Mouse (Mus musculus) midbrain, embryonic 10.5 days (tissue): ENCODE measurements at regions not wholly inside any gene's neighbourhood (a gene's known extent, or its start where the extent isn't known, plus 50 kb on each side); places are given as distances from the start of the nearest gene placed in this dataset.

ENCODE experiments used
- DNase-seq: peaks from one replicate; pipeline ENCODE4 v3.0.0-alpha.2; 2017; ENCODE audit warnings: low spot score
- H3K27ac ChIP-seq: fragments of 300-500 bp; sonication (generic); replicated peaks from 2 replicates; pipeline ENCODE4 v1.5.1; 2016; ENCODE audit warnings: mild to moderate bottlenecking
- H3K27me3 ChIP-seq: fragments of 300-500 bp; sonication (generic); 2 replicates; pipeline ENCODE4 v1.6.1; 2016; ENCODE audit warnings: low read depth, mild to moderate bottlenecking; ENCODE audit not compliant: poor library complexity, severe bottlenecking
- H3K36me3 ChIP-seq: fragments of 300-500 bp; sonication (generic); 2 replicates; pipeline ENCODE4 v1.6.1; 2016; ENCODE audit warnings: mild to moderate bottlenecking, moderate library complexity
- H3K4me1 ChIP-seq: fragments of 300-500 bp; sonication (generic); 2 replicates; pipeline ENCODE4 v1.6.1; 2016
- H3K4me3 ChIP-seq: fragments of 300-500 bp; sonication (generic); 2 replicates; pipeline ENCODE4 v1.5.1; 2016; ENCODE audit warnings: mild to moderate bottlenecking, moderate library complexity
- H3K9me3 ChIP-seq: fragments of 300-500 bp; sonication (generic); replicated peaks from 2 replicates; pipeline ENCODE4 v1.6.1; 2016; ENCODE audit warnings: mild to moderate bottlenecking
- WGBS: fragments of 180-500 bp; shearing (Covaris S2); methylation state at CpG from one replicate; pipeline ENCODE4 v1.1.7; 2016; 5-methylcytosine and 5-hydroxymethylcytosine counted together

- peaks cover 20% of the 10 kb centered on the region for H3K4me1 ChIP-seq
- WGBS: 68% methylated on average over 2 of the region's 2 CpGs
- no peak for DNase-seq
Observed at GRCm38 (mm10) chr17:87501098-87501497, 54.4 kb upstream of the Calm2 start.

GRCm38 (mm10) chr17:87501687-87502387 lies 55.1 kb upstream of the Calm2 start:
- DNase-seq: no peak
- Histone ChIP-seq H3K4me3 (no peak overlapping the region), H3K36me3 (no peaks in the 10 kb centered on the region), H3K9me3 (no peaks in the 10 kb centered on the region), H3K27me3 (peaks cover 3% of the 10 kb centered on the region; the same call in 1 of the 2 replicates), H3K27ac (no peak overlapping the region), H3K4me1 (peaks cover 20% of the 10 kb centered on the region)
- 44% methylated on average over 10 of the region's 10 CpGs for WGBS

More at GRCm38 (mm10) chr17:87501098-87501497, 54.4 kb upstream of the Calm2 start:
- H3K27me3 ChIP-seq: peaks cover 3% of the 10 kb centered on the region; the same call in 1 of the 2 replicates
- H3K36me3 ChIP-seq: no peaks in the 10 kb centered on the region
- no peak overlapping the region for H3K27ac ChIP-seq
- H3K4me3 ChIP-seq: no peak overlapping the region
- no peaks in the 10 kb centered on the region for H3K9me3 ChIP-seq

- WGBS: 24% methylated on average over 13 of the region's 14 CpGs
- Histone ChIP-seq H3K27me3 (peaks cover 3% of the 10 kb centered on the region; the same call in 1 of the 2 replicates), H3K36me3 (no peaks in the 10 kb centered on the region), H3K9me3 (no peaks in the 10 kb centered on the region), H3K4me3 (peak overlapping the region; percentile 21; the same call in 1 of the 2 replicates), H3K4me1 (peaks cover 20% of the 10 kb centered on the region), H3K27ac (0 out of 2 replicates have a peak overlapping the region, but pooled peaks have one; percentile 42)
- no peak for DNase-seq
Observed at GRCm38 (mm10) chr17:87502388-87503369, 55.9 kb upstream of the Calm2 start.

GRCm38 (mm10) chr17:87503491-87503890 lies 56.8 kb upstream of the Calm2 start:
- no peak overlapping the region for H3K27ac ChIP-seq
- H3K4me3 ChIP-seq: no peak overlapping the region
- peaks cover 28% of the 10 kb centered on the region for H3K4me1 ChIP-seq
- H3K27me3 ChIP-seq: peaks cover 3% of the 10 kb centered on the region; the same call in 1 of the 2 replicates
- H3K9me3 ChIP-seq: no peaks in the 10 kb centered on the region
- H3K36me3 ChIP-seq: no peaks in the 10 kb centered on the region
- 79% methylated on average over 5 of the region's 5 CpGs for WGBS
- DNase-seq: no peak

- no peak for DNase-seq
- Histone ChIP-seq H3K9me3 (no peaks in the 10 kb centered on the region), H3K4me1 (peaks cover 31% of the 10 kb centered on the region), H3K27me3 (peaks cover 10% of the 10 kb centered on the region), H3K36me3 (no peaks in the 10 kb centered on the region), H3K27ac (no peak overlapping the region), H3K4me3 (no peak overlapping the region)
- 79% methylated on average over 5 of the region's 5 CpGs for WGBS
Observed at GRCm38 (mm10) chr17:87504960-87505681, 58.4 kb upstream of the Calm2 start.

- Histone ChIP-seq H3K9me3 (no peaks in the 10 kb centered on the region), H3K27me3 (peaks cover 7% of the 10 kb centered on the region), H3K4me3 (no peak overlapping the region), H3K36me3 (no peaks in the 10 kb centered on the region), H3K4me1 (peaks cover 28% of the 10 kb centered on the region), H3K27ac (no peak overlapping the region)
- DNase-seq: no peak
- 53% methylated on average over 8 of the region's 8 CpGs for WGBS
Observed at GRCm38 (mm10) chr17:87507848-87508247, 61.1 kb upstream of the Calm2 start.

GRCm38 (mm10) chr17:87508582-87509253 lies 62.0 kb upstream of the Calm2 start:
- Histone ChIP-seq H3K4me3 (no peak overlapping the region), H3K4me1 (peaks cover 24% of the 10 kb centered on the region), H3K36me3 (no peaks in the 10 kb centered on the region), H3K9me3 (no peaks in the 10 kb centered on the region), H3K27ac (no peak overlapping the region), H3K27me3 (peaks cover 7% of the 10 kb centered on the region)
- 72% methylated on average over 16 of the region's 16 CpGs for WGBS
- no peak for DNase-seq

- peaks cover 7% of the 10 kb centered on the region for H3K27me3 ChIP-seq
- no peak overlapping the region for H3K27ac ChIP-seq
- no peaks in the 10 kb centered on the region for H3K9me3 ChIP-seq
- no peak for DNase-seq
- 76% methylated on average over 9 of the region's 9 CpGs for WGBS
- H3K36me3 ChIP-seq: no peaks in the 10 kb centered on the region
- H3K4me3 ChIP-seq: no peak overlapping the region
- peaks cover 37% of the 10 kb centered on the region for H3K4me1 ChIP-seq
Observed at GRCm38 (mm10) chr17:87512000-87512611, 65.4 kb upstream of the Calm2 start.

- H3K36me3 ChIP-seq: no peaks in the 10 kb centered on the region
Observed at GRCm38 (mm10) chr17:87513822-87514221, 67.1 kb upstream of the Calm2 start.

GRCm38 (mm10) chr17:87514366-87515126 lies 67.8 kb upstream of the Calm2 start:
- Histone ChIP-seq H3K4me1 (peaks cover 30% of the 10 kb centered on the region), H3K4me3 (no peak overlapping the region), H3K36me3 (no peaks in the 10 kb centered on the region), H3K9me3 (no peaks in the 10 kb centered on the region), H3K27me3 (peaks cover 7% of the 10 kb centered on the region; the same call in 1 of the 2 replicates), H3K27ac (no peak overlapping the region)
- 66% methylated on average over 6 of the region's 6 CpGs for WGBS
- no peak for DNase-seq

More at GRCm38 (mm10) chr17:87513822-87514221, 67.1 kb upstream of the Calm2 start:
- H3K27me3 ChIP-seq: peaks cover 7% of the 10 kb centered on the region
- peaks cover 30% of the 10 kb centered on the region for H3K4me1 ChIP-seq
- 68% methylated on average over 11 of the region's 11 CpGs for WGBS
- no peaks in the 10 kb centered on the region for H3K9me3 ChIP-seq
- DNase-seq: no peak
- no peak overlapping the region for H3K4me3 ChIP-seq
- no peak overlapping the region for H3K27ac ChIP-seq

GRCm38 (mm10) chr17:87517258-87517657 lies 70.5 kb upstream of the Calm2 start:
- Histone ChIP-seq H3K27me3 (peaks cover 20% of the 10 kb centered on the region; the same call in 1 of the 2 replicates), H3K9me3 (no peaks in the 10 kb centered on the region), H3K4me3 (no peak overlapping the region), H3K36me3 (no peaks in the 10 kb centered on the region), H3K4me1 (peaks cover 32% of the 10 kb centered on the region), H3K27ac (no peak overlapping the region)
- DNase-seq: no peak
- WGBS: 67% methylated on average over 9 of the region's 9 CpGs
